Mouse (Mus musculus) 3134 (cell line): ENCODE results near the gene Adgre5.

ENCODE experiments used
- DNase-seq: peaks from one replicate; pipeline ENCODE4 v3.0.0-alpha.2; 2011; ENCODE audit warnings: low spot score; ENCODE audit not compliant: insufficient read length; ENCODE audit errors: extremely low read depth

The Adgre5 gene

GRCm38 (mm10) chr8:83695351-83696106 is 45.6 kb downstream of the Adgre5 start:
- DNase-seq, result no peak

GRCm38 (mm10) chr8:83694369-83695160 is 46.6 kb downstream of the Adgre5 start:
- no peak for DNase-seq

- DNase-seq, result no peak
Observed at GRCm38 (mm10) chr8:83693609-83694236, 47.4 kb downstream of the Adgre5 start.

- no peak for DNase-seq
Observed at GRCm38 (mm10) chr8:83689264-83689663, 51.9 kb downstream of the Adgre5 start.

GRCm38 (mm10) chr8:83684517-83684916 is 56.6 kb downstream of the Adgre5 start:
- no peak for DNase-seq

- DNase-seq, result no peak
Observed at GRCm38 (mm10) chr8:83681099-83681498, 60.0 kb downstream of the Adgre5 start.

GRCm38 (mm10) chr8:83680603-83681002 is 60.5 kb downstream of the Adgre5 start:
- no peak for DNase-seq

- DNase-seq, result no peak
Observed at GRCm38 (mm10) chr8:83679866-83680265, 61.3 kb downstream of the Adgre5 start.

- no peak for DNase-seq
Observed at GRCm38 (mm10) chr8:83674497-83674896, 66.6 kb downstream of the Adgre5 start.
